Comparison of ENCODE assay signal across 8 mouse cellular contexts in genomic region chr2:13399480-13400072, GRCm38 (mm10).
DNase-seq lines count a peak whose midpoint lies in the region; ATAC-seq lines count a peak whose summit lies in the region.

No protein-coding gene starts in this region.

- H3K4me1 ChIP-seq in kidney, embryonic 16.5 days (ENCODE audit: insufficient read depth, low read length), result peaks cover 14% of the 10 kb centered on the region
- peaks cover 7% of the 10 kb centered on the region; the same call in 1 of the 2 replicates for H3K4me1 ChIP-seq in forebrain, embryonic 16.5 days (replicated peaks; ENCODE audit: control insufficient read depth, insufficient read depth, low read length)
- peaks cover 17% of the 10 kb centered on the region for H3K4me1 ChIP-seq in midbrain, embryonic 14.5 days (ENCODE audit: control insufficient read depth, insufficient read depth, low read length)

- no peak for DNase-seq in kidney, adult 11 months
- DNase-seq in NIH3T3 (ENCODE audit: low read depth), result peak; percentile 33
- DNase-seq in midbrain, embryonic 14.5 days, result no peak
- no peak for DNase-seq in thymus, postnatal 4 days
- no peak for DNase-seq in embryo, embryonic 10.5 days (ENCODE audit: low spot score)
- DNase-seq in gastrocnemius, adult 18-20 months (ENCODE audit: low spot score), result no peak

- peak overlapping the region; percentile 68 for H3K27ac ChIP-seq in kidney, embryonic 16.5 days (ENCODE audit: low read length)
- peak overlapping the region; percentile 5 for H3K27ac ChIP-seq in forebrain, embryonic 16.5 days (ENCODE audit: low read length)
- peak overlapping the region; percentile 66 for H3K27ac ChIP-seq in midbrain, embryonic 14.5 days (replicated peaks; ENCODE audit: low read depth, low read length)

- H3K36me3 ChIP-seq in kidney, embryonic 16.5 days (ENCODE audit: insufficient read depth, low read length), result no peaks in the 10 kb centered on the region
- H3K36me3 ChIP-seq in forebrain, embryonic 16.5 days (ENCODE audit: control insufficient read depth, insufficient read depth), result no peaks in the 10 kb centered on the region
- H3K36me3 ChIP-seq in midbrain, embryonic 14.5 days (ENCODE audit: control insufficient read depth, insufficient read depth, low read length), result no peaks in the 10 kb centered on the region

- 68% methylated on average over 5 of the region's 5 CpGs for WGBS in kidney, embryonic 16.5 days
- WGBS in forebrain, embryonic 16.5 days, result 26% methylated on average over 5 of the region's 5 CpGs
- WGBS in midbrain, embryonic 14.5 days, result 40% methylated on average over 5 of the region's 5 CpGs

- no peak overlapping the region for H3K9ac ChIP-seq in kidney, embryonic 16.5 days (replicated peaks; ENCODE audit: low read length)
- no peak overlapping the region for H3K9ac ChIP-seq in forebrain, embryonic 16.5 days (replicated peaks; ENCODE audit: low read depth, low read length)
- no peak overlapping the region for H3K9ac ChIP-seq in midbrain, embryonic 14.5 days (replicated peaks; ENCODE audit: low read length)

- H3K4me2 ChIP-seq in kidney, embryonic 16.5 days (replicated peaks; ENCODE audit: low read depth, low read length), result no peak overlapping the region
- H3K4me2 ChIP-seq in forebrain, embryonic 16.5 days (ENCODE audit: low read length), result no peak overlapping the region
- no peak overlapping the region for H3K4me2 ChIP-seq in midbrain, embryonic 14.5 days (ENCODE audit: low read length)

- no peak overlapping the region for H3K4me3 ChIP-seq in kidney, embryonic 16.5 days (ENCODE audit: low read length)
- H3K4me3 ChIP-seq in forebrain, embryonic 16.5 days (replicated peaks; ENCODE audit: low read length), result no peak overlapping the region
- H3K4me3 ChIP-seq in midbrain, embryonic 14.5 days (replicated peaks; ENCODE audit: low read depth, low read length), result no peak overlapping the region

- no peak for ATAC-seq in kidney, embryonic 16.5 days (ENCODE audit: low FRiP score, low TSS enrichment)
- ATAC-seq in forebrain, embryonic 16.5 days, result peak; percentile 58
- peak; percentile 51; the same call in 1 of the 2 replicates for ATAC-seq in midbrain, embryonic 14.5 days (ENCODE audit: low FRiP score, low TSS enrichment)

- H3K27me3 ChIP-seq in kidney, embryonic 16.5 days (ENCODE audit: insufficient read depth, low read length), result no peaks in the 10 kb centered on the region
- no peaks in the 10 kb centered on the region for H3K27me3 ChIP-seq in forebrain, embryonic 16.5 days (replicated peaks; ENCODE audit: control insufficient read depth, insufficient read depth, low read length)
- H3K27me3 ChIP-seq in midbrain, embryonic 14.5 days (ENCODE audit: control insufficient read depth, insufficient read depth, low read length), result no peaks in the 10 kb centered on the region

- no peaks in the 10 kb centered on the region for H3K9me3 ChIP-seq in kidney, embryonic 16.5 days (ENCODE audit: low read length)
- no peaks in the 10 kb centered on the region for H3K9me3 ChIP-seq in forebrain, embryonic 16.5 days (ENCODE audit: control insufficient read depth, low read length)
- H3K9me3 ChIP-seq in midbrain, embryonic 14.5 days (ENCODE audit: control insufficient read depth, low read length), result no peaks in the 10 kb centered on the region

Comparison
In these comparisons a context has a peak if more than half of its experiments do, and no peak if none do; other contexts are left out.
1. H3K27ac ChIP-seq: peak in every context shown above with its lines; median percentile 68 in kidney, embryonic 16.5 days; 66 in midbrain, embryonic 14.5 days; 5 in forebrain, embryonic 16.5 days.